Mouse (Mus musculus): ENCODE measurements around the gene Foxd4. TPM values are rescaled to one million over a fixed set of nuclear protein-coding genes. Genes with fewer than 3 reads are reported as not detected.
A peak's percentile ranks its signal among the peaks of the same experiment; 100 is the strongest.

Foxd4 gene
- polyA plus RNA-seq, 1 experiment from 2014 or later, result not detected

- no peak for DNase-seq (ENCODE audit: low spot score)
- H3K4me2 ChIP-seq (ENCODE audit: low read length), result peak overlapping the region; percentile 63
- H3K9ac ChIP-seq (ENCODE audit: low read length), result peak overlapping the region; percentile 68
Measured at GRCm38 (mm10) chr19:24861276-24861611, 39.8 kb downstream of the Foxd4 start.

GRCm38 (mm10) chr19:24851456-24852315, 49.3 kb downstream of the Foxd4 start:
- no peak for ATAC-seq (replicated peaks; ENCODE audit: low FRiP score, low TSS enrichment, low read depth)
- H3K27me3 ChIP-seq (replicated peaks; ENCODE audit: control insufficient read depth, insufficient read depth, low read length), result no peaks in the 10 kb centered on the region
- WGBS, result 51% methylated on average over 21 of the region's 21 CpGs
- H3K4me1 ChIP-seq (replicated peaks; ENCODE audit: control insufficient read depth, insufficient read depth, low read length), result peaks cover 50% of the 10 kb centered on the region
- H3K9me3 ChIP-seq (ENCODE audit: control insufficient read depth, low read length), result no peaks in the 10 kb centered on the region
- H3K4me3 ChIP-seq (ENCODE audit: low read depth, low read length), result no peak overlapping the region
- peak; percentile 71 for DNase-seq (ENCODE audit: low spot score)
- H3K4me2 ChIP-seq (ENCODE audit: low read length), result peak overlapping the region; percentile 20
- peak overlapping the region; percentile 68 for H3K27ac ChIP-seq (ENCODE audit: low read depth)
- 0 out of 2 replicates have a peak, but pooled peaks cover 4% of the 10 kb centered on the region for H3K36me3 ChIP-seq (ENCODE audit: control insufficient read depth, insufficient read depth, low read length)
- peak overlapping the region; percentile 1; the same call in 1 of the 2 replicates for H3K9ac ChIP-seq (ENCODE audit: low read length)

More at GRCm38 (mm10) chr19:24861276-24861611, 39.8 kb downstream of the Foxd4 start:
- Histone ChIP-seq H3K9me3 (ENCODE audit: control insufficient read depth, low read length) (no peaks in the 10 kb centered on the region), H3K27ac (ENCODE audit: low read depth) (peak overlapping the region; percentile 74), H3K36me3 (ENCODE audit: control insufficient read depth, insufficient read depth, low read length) (no peaks in the 10 kb centered on the region), H3K4me3 (ENCODE audit: low read depth, low read length) (peak overlapping the region; percentile 64), H3K27me3 (replicated peaks; ENCODE audit: control insufficient read depth, insufficient read depth, low read length) (0 out of 2 replicates have a peak, but pooled peaks cover 4% of the 10 kb centered on the region), H3K4me1 (replicated peaks; ENCODE audit: control insufficient read depth, insufficient read depth, low read length) (peaks cover 4% of the 10 kb centered on the region; the same call in 1 of the 2 replicates)
- WGBS, result 9% methylated on average over 13 of the region's 13 CpGs
- ATAC-seq (replicated peaks; ENCODE audit: low FRiP score, low TSS enrichment, low read depth), result peak; percentile 54

Small RNAs within 50 kb of the gene (microRNA-seq; reads per million reads assigned to microRNA genes)
- not detected for gene Mir3084-1

Other genes with a start within 250 kb of the Foxd4 start
- gene Tmem252, start 227.2 kb downstream of the Foxd4 start, polyA plus RNA-seq (2014; fragmentation: Nextera tagmentation; extraction: Ambion mirVana), result 8.7 and 8.9 TPM in 2 replicates
- 8.8 and 10.0 TPM in 2 replicates for gene Pgm5, start 39.3 kb downstream of the Foxd4 start, polyA plus RNA-seq (2014; fragmentation: Nextera tagmentation; extraction: Ambion mirVana)
- 280 and 300 TPM in 2 replicates for gene Gm10053, start 25.5 kb downstream of the Foxd4 start, polyA plus RNA-seq (2014; fragmentation: Nextera tagmentation; extraction: Ambion mirVana)
- gene Cbwd1, start 60.4 kb upstream of the Foxd4 start, polyA plus RNA-seq (2014; fragmentation: Nextera tagmentation; extraction: Ambion mirVana), result 15.4 and 18.8 TPM in 2 replicates
- gene Dock8, start 98.3 kb upstream of the Foxd4 start, polyA plus RNA-seq (2014; fragmentation: Nextera tagmentation; extraction: Ambion mirVana), result 3.3 and 4.5 TPM in 2 replicates